Mouse (Mus musculus): ENCODE results near the gene Gm20388. TPM values are rescaled to one million over a fixed set of nuclear protein-coding genes. Genes with fewer than 3 reads are reported as not detected.

Gene Gm20388
- polyA plus RNA-seq, 1 experiment from 2014 or later, result 3.6 TPM

GRCm38 (mm10) chr8:122497016-122497734 is 2586.5 kb downstream of the Gm20388 start:
- H3K36me3 ChIP-seq (replicated peaks), result peaks cover 90% of the 10 kb centered on the region
- no peak overlapping the region for H3K4me3 ChIP-seq
- no peak overlapping the region for H3K27ac ChIP-seq (replicated peaks)
- WGBS, result 85% methylated on average over 12 of the region's 12 CpGs
- no peaks in the 10 kb centered on the region for H3K9me3 ChIP-seq
- no peak for DNase-seq (ENCODE audit: low spot score)
- peaks cover 3% of the 10 kb centered on the region; the same call in 1 of the 2 replicates for H3K4me1 ChIP-seq
- no peaks in the 10 kb centered on the region for H3K27me3 ChIP-seq (replicated peaks; ENCODE audit: low read depth, poor library complexity, severe bottlenecking)

GRCm38 (mm10) chr8:122497912-122498311 is 2587.3 kb downstream of the Gm20388 start:
- Histone ChIP-seq H3K9me3 (no peaks in the 10 kb centered on the region), H3K4me3 (no peak overlapping the region), H3K27me3 (replicated peaks; ENCODE audit: low read depth, poor library complexity, severe bottlenecking) (no peaks in the 10 kb centered on the region), H3K27ac (replicated peaks) (no peak overlapping the region), H3K36me3 (replicated peaks) (peaks cover 82% of the 10 kb centered on the region), H3K4me1 (peaks cover 3% of the 10 kb centered on the region; the same call in 1 of the 2 replicates)
- 77% methylated on average over 17 of the region's 17 CpGs for WGBS
- no peak for DNase-seq (ENCODE audit: low spot score)

GRCm38 (mm10) chr8:122500856-122501255 is 2590.2 kb downstream of the Gm20388 start:
- WGBS, result 35% methylated on average over 10 of the region's 10 CpGs
- Histone ChIP-seq H3K27me3 (replicated peaks; ENCODE audit: low read depth, poor library complexity, severe bottlenecking) (no peaks in the 10 kb centered on the region), H3K9me3 (no peaks in the 10 kb centered on the region), H3K36me3 (replicated peaks) (peaks cover 64% of the 10 kb centered on the region), H3K4me3 (no peak overlapping the region), H3K27ac (replicated peaks) (no peak overlapping the region), H3K4me1 (peaks cover 16% of the 10 kb centered on the region)
- peak; percentile 83 for DNase-seq (ENCODE audit: low spot score)

- H3K27ac ChIP-seq (replicated peaks), result peak overlapping the region; percentile 15; the same call in 1 of the 2 replicates
- 78% methylated on average over 16 of the region's 16 CpGs for WGBS
Measured at GRCm38 (mm10) chr8:122511552-122511951, 2600.9 kb downstream of the Gm20388 start.

GRCm38 (mm10) chr8:122512392-122512791 is 2601.8 kb downstream of the Gm20388 start:
- Histone ChIP-seq H3K27me3 (replicated peaks; ENCODE audit: low read depth, poor library complexity, severe bottlenecking) (no peaks in the 10 kb centered on the region), H3K27ac (replicated peaks) (no peak overlapping the region), H3K36me3 (replicated peaks) (0 out of 2 replicates have a peak, but pooled peaks cover 7% of the 10 kb centered on the region), H3K4me1 (peaks cover 35% of the 10 kb centered on the region), H3K9me3 (no peaks in the 10 kb centered on the region), H3K4me3 (no peak overlapping the region)
- no peak for DNase-seq (ENCODE audit: low spot score)
- WGBS, result 77% methylated on average over 7 of the region's 7 CpGs

More at GRCm38 (mm10) chr8:122511552-122511951, 2600.9 kb downstream of the Gm20388 start:
- Histone ChIP-seq H3K27me3 (replicated peaks; ENCODE audit: low read depth, poor library complexity, severe bottlenecking) (no peaks in the 10 kb centered on the region), H3K4me1 (peaks cover 27% of the 10 kb centered on the region), H3K9me3 (no peaks in the 10 kb centered on the region), H3K4me3 (no peak overlapping the region), H3K36me3 (replicated peaks) (peaks cover 11% of the 10 kb centered on the region; the same call in 1 of the 2 replicates)
- DNase-seq (ENCODE audit: low spot score), result no peak

GRCm38 (mm10) chr8:122515699-122516098 is 2605.1 kb downstream of the Gm20388 start:
- Histone ChIP-seq H3K27me3 (replicated peaks; ENCODE audit: low read depth, poor library complexity, severe bottlenecking) (no peaks in the 10 kb centered on the region), H3K4me3 (no peak overlapping the region), H3K4me1 (peaks cover 62% of the 10 kb centered on the region), H3K27ac (replicated peaks) (no peak overlapping the region), H3K36me3 (replicated peaks) (0 out of 2 replicates have a peak, but pooled peaks cover 4% of the 10 kb centered on the region), H3K9me3 (no peaks in the 10 kb centered on the region)
- WGBS, result 92% methylated on average over 14 of the region's 14 CpGs
- DNase-seq (ENCODE audit: low spot score), result no peak

GRCm38 (mm10) chr8:122517541-122518190 is 2607.0 kb downstream of the Gm20388 start:
- H3K4me1 ChIP-seq, result peaks cover 52% of the 10 kb centered on the region
- 18% methylated on average over 6 of the region's 6 CpGs for WGBS
- no peaks in the 10 kb centered on the region for H3K9me3 ChIP-seq
- H3K27me3 ChIP-seq (replicated peaks; ENCODE audit: low read depth, poor library complexity, severe bottlenecking), result no peaks in the 10 kb centered on the region
- peak; percentile 70 for DNase-seq (ENCODE audit: low spot score)
- H3K27ac ChIP-seq (replicated peaks), result peak overlapping the region; percentile 85
- H3K36me3 ChIP-seq (replicated peaks), result no peaks in the 10 kb centered on the region
- H3K4me3 ChIP-seq, result 0 out of 2 replicates have a peak overlapping the region, but pooled peaks have one; percentile 13

GRCm38 (mm10) chr8:122520611-122521010 is 2610.0 kb downstream of the Gm20388 start:
- no peak overlapping the region for H3K4me3 ChIP-seq
- no peaks in the 10 kb centered on the region for H3K36me3 ChIP-seq (replicated peaks)
- H3K9me3 ChIP-seq, result no peaks in the 10 kb centered on the region
- H3K27me3 ChIP-seq (replicated peaks; ENCODE audit: low read depth, poor library complexity, severe bottlenecking), result no peaks in the 10 kb centered on the region
- 75% methylated on average over 11 of the region's 11 CpGs for WGBS
- H3K4me1 ChIP-seq, result peaks cover 80% of the 10 kb centered on the region
- no peak for DNase-seq (ENCODE audit: low spot score)
- 0 out of 2 replicates have a peak overlapping the region, but pooled peaks have one; percentile 31 for H3K27ac ChIP-seq (replicated peaks)

- Histone ChIP-seq H3K27me3 (replicated peaks; ENCODE audit: low read depth, poor library complexity, severe bottlenecking) (no peaks in the 10 kb centered on the region), H3K4me1 (peaks cover 75% of the 10 kb centered on the region), H3K4me3 (peak overlapping the region; percentile 23; the same call in 1 of the 2 replicates), H3K36me3 (replicated peaks) (0 out of 2 replicates have a peak, but pooled peaks cover under 1% of the 10 kb centered on the region), H3K9me3 (no peaks in the 10 kb centered on the region), H3K27ac (replicated peaks) (peak overlapping the region; percentile 72)
- DNase-seq (ENCODE audit: low spot score), result peak; percentile 34
- WGBS, result 58% methylated on average over 14 of the region's 14 CpGs
Measured at GRCm38 (mm10) chr8:122522796-122523651, 2612.4 kb downstream of the Gm20388 start.

GRCm38 (mm10) chr8:122523652-122524360 is 2613.2 kb downstream of the Gm20388 start:
- Histone ChIP-seq H3K9me3 (no peaks in the 10 kb centered on the region; the same call in 1 of the 2 replicates), H3K4me3 (peak overlapping the region; percentile 28; the same call in 1 of the 2 replicates), H3K27me3 (replicated peaks; ENCODE audit: low read depth, poor library complexity, severe bottlenecking) (no peaks in the 10 kb centered on the region), H3K36me3 (replicated peaks) (peaks cover 5% of the 10 kb centered on the region; the same call in 1 of the 2 replicates), H3K4me1 (peaks cover 68% of the 10 kb centered on the region), H3K27ac (replicated peaks) (peak overlapping the region; percentile 72)
- no peak for DNase-seq (ENCODE audit: low spot score)
- WGBS, result 26% methylated on average over 23 of the region's 23 CpGs

- no peaks in the 10 kb centered on the region for H3K27me3 ChIP-seq (replicated peaks; ENCODE audit: low read depth, poor library complexity, severe bottlenecking)
- peak overlapping the region; percentile 72 for H3K27ac ChIP-seq (replicated peaks)
- DNase-seq (ENCODE audit: low spot score), result no peak
- H3K9me3 ChIP-seq, result no peaks in the 10 kb centered on the region; the same call in 1 of the 2 replicates
- WGBS, result 78% methylated on average over 6 of the region's 6 CpGs
- no peak overlapping the region for H3K4me3 ChIP-seq
- H3K4me1 ChIP-seq, result peaks cover 64% of the 10 kb centered on the region
- H3K36me3 ChIP-seq (replicated peaks), result peaks cover 8% of the 10 kb centered on the region; the same call in 1 of the 2 replicates
Measured at GRCm38 (mm10) chr8:122524506-122524905, 2613.9 kb downstream of the Gm20388 start.

All from embryonic facial prominence, embryonic 10.5 days (tissue).